In genomic region chr3:89129908-89130307, GRCm38 (mm10) we compare ENCODE assay signal across 36 mouse cellular contexts. TPM values are rescaled to one million over a fixed set of nuclear protein-coding genes. Genes with fewer than 3 reads are reported as not detected.
"Had no signal": no experiment of that assay in that cellular context is flagged by ENCODE, and none has a peak within 500 bp of the region (broad histone marks: within the 10 kb centered on the region; RNA-seq: fewer than 3 reads in every experiment).

No protein-coding gene starts in this region.

- H3K9ac ChIP-seq: heart, embryonic 12.5 days; hindbrain, embryonic 12.5 days; hindbrain, embryonic 14.5 days; intestine, embryonic 15.5 days; limb, embryonic 12.5 days had no signal

- H3K36me3 ChIP-seq: heart, embryonic 10.5 days; heart, embryonic 12.5 days; hindbrain, embryonic 10.5 days; hindbrain, embryonic 12.5 days; intestine, embryonic 15.5 days; limb, embryonic 10.5 days; limb, embryonic 12.5 days had no signal

- DNase-seq: gastrocnemius, adult 2 months; gastrocnemius, postnatal 10 days; gastrocnemius, postnatal 25 days; heart, adult 18-20 months; heart, postnatal 10 days; heart, postnatal 4 days; kidney, adult 18-20 months; kidney, adult 8-10 months; kidney, postnatal 10 days; kidney, postnatal 25 days; kidney, postnatal 4 days had no signal

- H3K9me3 ChIP-seq: heart, embryonic 10.5 days; heart, embryonic 12.5 days; hindbrain, embryonic 10.5 days; hindbrain, embryonic 12.5 days; intestine, embryonic 15.5 days; limb, embryonic 10.5 days; limb, embryonic 12.5 days had no signal

- ATAC-seq: hindbrain, embryonic 16.5 days; inflammation-experienced regulatory T-cells, adult 6 months; intestine, embryonic 15.5 days; intestine, postnatal 0 days had no signal

- H3K4me3 ChIP-seq: gastrocnemius, adult 2 months; heart, embryonic 10.5 days; heart, embryonic 12.5 days; hindbrain, embryonic 10.5 days; hindbrain, embryonic 12.5 days; intestine, embryonic 15.5 days; layer of hippocampus, adult 2 months; left cerebral cortex, adult 2 months; limb, embryonic 10.5 days; limb, embryonic 12.5 days had no signal

- H3K4me2 ChIP-seq: heart, embryonic 12.5 days; hindbrain, embryonic 12.5 days; hindbrain, embryonic 14.5 days; intestine, embryonic 15.5 days; limb, embryonic 12.5 days had no signal

- H3K27ac ChIP-seq: gastrocnemius, adult 2 months; heart, embryonic 10.5 days; hindbrain, embryonic 10.5 days; hindbrain, embryonic 12.5 days; hindbrain, embryonic 14.5 days; intestine, embryonic 15.5 days; layer of hippocampus, adult 2 months; left cerebral cortex, adult 2 months; limb, embryonic 10.5 days; limb, embryonic 12.5 days had no signal

- H3K27me3 ChIP-seq: hindbrain, embryonic 12.5 days; intestine, embryonic 15.5 days had no signal

RNA-seq across cellular contexts. Expression of gene Pklr, which starts 6.0 kb away (rescaled TPM):
- total RNA-seq: gastrocnemius, adult 2 months; gastrocnemius, postnatal 25 days; heart, adult 18-20 months; heart, adult 8-10 months; heart, postnatal 10 days; heart, postnatal 25 days; heart, postnatal 4 days; layer of hippocampus, adult 2 months; layer of hippocampus, postnatal 25 days; left cerebral cortex, adult 2 months; left cerebral cortex, postnatal 14 days; left cerebral cortex, postnatal 36 days had no signal
- polyA plus RNA-seq: heart, embryonic 14.5 days; inflammation-experienced regulatory T-cells, adult 6 months had no signal

RNA-seq across cellular contexts. Expression of gene Gm43738, which starts 29.0 kb away (rescaled TPM):
- total RNA-seq: gastrocnemius, adult 2 months; gastrocnemius, postnatal 10 days; gastrocnemius, postnatal 25 days; gastrocnemius, postnatal 4 days; granulocyte monocyte progenitor cell, adult 5-6 weeks; heart, adult 18-20 months; heart, adult 8-10 months; heart, postnatal 10 days; heart, postnatal 25 days; heart, postnatal 4 days; layer of hippocampus, postnatal 25 days; left cerebral cortex, adult 2 months; left cerebral cortex, postnatal 14 days; liver, adult 2 months had no signal
- polyA plus RNA-seq: heart, embryonic 10.5 days; heart, embryonic 12.5 days; heart, embryonic 14.5 days; heart, embryonic 16.5 days; hindbrain, embryonic 12.5 days; hindbrain, embryonic 14.5 days; hindbrain, embryonic 16.5 days; inflammation-experienced regulatory T-cells, adult 6 months; intestine, postnatal 0 days; kidney, embryonic 14.5 days; kidney, embryonic 16.5 days had no signal
